Mouse (Mus musculus) kidney, postnatal 14 days (tissue): Measurements from ENCODE around the gene Adamts8.

ENCODE experiments used
- DNase-seq: peaks from one replicate; pipeline ENCODE4 v3.0.0; 2022; ENCODE audit warnings: mixed read lengths

Adamts8 gene

DNA sequence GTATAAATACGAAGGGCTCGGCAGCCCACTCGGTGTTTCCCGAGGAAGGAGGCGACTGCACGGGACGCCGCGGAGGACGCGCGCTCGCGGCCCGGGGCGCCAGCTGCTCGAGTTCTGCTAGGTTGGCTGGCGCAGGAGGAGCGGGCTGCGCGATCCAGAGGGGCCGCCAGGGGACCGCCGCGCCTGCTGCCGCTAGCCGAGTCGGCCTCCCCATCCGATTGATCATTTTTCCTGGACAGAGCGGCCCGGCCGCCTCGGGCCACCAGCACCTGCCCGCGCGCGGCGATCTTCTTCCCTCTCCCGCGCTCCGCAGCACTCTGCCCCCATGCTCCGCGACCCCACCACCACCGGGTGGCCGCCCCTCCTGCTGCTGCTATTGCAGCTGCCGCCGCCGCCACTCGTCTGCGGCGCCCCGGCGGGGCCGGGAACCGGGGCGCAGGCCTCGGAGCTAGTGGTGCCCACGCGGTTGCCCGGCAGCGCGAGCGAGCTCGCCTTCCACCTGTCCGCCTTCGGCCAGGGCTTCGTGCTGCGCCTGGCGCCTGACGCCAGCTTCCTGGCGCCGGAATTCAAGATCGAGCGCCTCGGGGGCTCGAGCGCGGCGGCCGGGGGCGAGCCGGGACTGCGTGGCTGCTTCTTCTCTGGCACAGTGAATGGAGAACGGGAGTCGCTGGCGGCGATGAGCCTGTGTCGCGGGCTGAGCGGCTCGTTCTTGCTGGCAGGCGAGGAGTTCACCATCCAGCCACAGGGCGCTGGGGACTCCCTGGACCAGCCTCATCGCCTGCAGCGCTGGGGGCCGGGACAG, at the start of gene Adamts8:
TSS of gene Adamts8 (plus strand) at position 51 of the 802 bp plus-strand sequence.
- DNase-seq, result peak; percentile 50

DNA sequence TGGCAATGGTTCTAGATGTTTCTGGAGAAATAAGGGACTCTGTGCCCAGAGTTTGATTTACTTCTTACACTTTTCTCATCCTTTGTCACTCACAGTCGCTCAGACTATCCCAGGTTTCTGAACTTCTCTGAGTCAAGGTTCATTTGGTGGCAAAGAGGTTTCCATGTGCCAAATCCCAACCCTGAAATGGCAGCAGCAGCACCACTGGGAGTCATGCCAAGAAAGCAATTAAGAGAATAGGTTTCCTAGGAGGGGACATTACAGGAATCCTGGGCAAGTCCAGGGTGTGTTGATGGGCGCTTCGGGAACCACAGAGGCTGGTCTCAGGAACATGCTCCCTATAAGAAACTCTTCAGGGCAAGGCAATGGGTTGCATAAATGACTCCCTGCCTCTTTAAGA, 46.7 kb upstream of the Adamts8 start:
- DNase-seq, result peak; percentile 19

DNA sequence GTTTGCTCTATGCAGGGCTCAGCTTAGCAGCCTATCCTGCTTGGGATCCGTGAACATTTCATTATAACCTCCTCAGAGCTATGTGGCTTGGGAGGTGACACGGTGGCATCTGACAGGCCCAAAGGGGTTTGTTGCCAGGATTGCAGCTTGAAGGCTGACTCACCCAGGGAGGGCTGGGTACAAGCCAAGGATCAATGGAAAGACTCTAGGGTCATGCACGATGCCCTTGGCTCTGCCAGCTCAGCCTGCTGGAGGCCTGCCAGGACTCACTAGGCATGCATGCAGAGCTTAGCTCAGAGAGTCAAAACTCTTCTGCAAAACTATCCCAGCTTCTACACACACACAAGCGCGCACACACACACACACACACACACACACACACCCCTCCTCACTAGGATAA, 45.6 kb upstream of the Adamts8 start:
- DNase-seq, result peak; percentile 93

DNA sequence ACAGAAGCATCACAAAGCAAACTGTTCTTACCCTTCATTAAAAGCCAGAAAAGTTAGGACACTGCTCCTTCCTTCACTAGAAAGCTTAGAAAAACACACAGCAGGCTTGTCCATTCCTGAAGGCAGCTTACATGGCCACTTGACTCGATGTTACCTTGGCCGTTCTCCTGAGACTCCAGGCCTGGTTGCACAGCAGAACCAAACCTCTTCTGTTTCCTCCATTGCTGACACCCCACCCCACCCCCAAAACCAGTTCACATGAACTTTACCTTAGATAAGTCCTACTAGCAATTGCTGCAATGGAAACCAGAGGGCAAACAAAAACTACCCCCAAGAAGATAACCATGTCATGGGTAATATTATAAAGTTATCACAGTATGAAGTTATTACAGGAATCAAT, 45.2 kb upstream of the Adamts8 start:
- DNase-seq, result no peak

DNA sequence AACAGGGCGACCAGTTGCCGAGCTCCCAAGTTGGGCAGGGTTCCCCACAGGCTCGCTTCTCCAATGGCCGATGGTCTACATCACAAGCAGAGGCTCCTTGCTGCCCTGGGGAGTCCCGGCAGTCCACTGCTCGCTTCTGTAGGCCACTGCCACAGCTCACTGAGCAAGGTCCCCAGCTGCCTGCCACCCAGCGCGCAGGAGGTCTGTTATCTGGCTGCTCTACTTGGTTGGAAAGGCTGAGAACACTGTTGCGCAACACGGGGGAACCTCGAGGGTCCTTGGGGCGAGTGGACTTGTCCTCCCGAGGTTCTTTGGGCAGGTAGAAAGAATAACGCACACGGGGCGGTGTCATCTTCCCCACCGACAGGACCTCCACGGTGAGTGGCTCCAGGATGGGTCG, 40.2 kb upstream of the Adamts8 start:
- no peak for DNase-seq

DNA sequence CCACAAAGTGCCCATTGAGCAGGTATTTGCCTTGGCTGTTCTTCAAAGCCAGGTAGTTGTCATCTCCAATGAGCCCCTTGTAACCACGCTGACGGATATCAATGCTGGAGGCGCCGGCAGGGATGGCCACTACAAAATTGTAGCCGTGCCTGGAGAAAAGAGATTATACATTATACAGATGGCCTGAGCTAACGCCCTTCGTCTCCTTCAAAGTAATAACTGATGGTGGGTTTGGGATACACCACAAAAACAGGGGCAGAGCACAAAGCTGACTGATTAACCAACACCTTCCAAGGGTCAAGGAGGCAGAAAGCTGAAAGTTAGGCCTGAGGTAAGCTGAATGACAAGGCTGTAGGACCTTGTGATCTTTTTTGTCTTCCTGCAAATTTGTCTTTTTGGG, 39.7 kb upstream of the Adamts8 start:
- no peak for DNase-seq

DNA sequence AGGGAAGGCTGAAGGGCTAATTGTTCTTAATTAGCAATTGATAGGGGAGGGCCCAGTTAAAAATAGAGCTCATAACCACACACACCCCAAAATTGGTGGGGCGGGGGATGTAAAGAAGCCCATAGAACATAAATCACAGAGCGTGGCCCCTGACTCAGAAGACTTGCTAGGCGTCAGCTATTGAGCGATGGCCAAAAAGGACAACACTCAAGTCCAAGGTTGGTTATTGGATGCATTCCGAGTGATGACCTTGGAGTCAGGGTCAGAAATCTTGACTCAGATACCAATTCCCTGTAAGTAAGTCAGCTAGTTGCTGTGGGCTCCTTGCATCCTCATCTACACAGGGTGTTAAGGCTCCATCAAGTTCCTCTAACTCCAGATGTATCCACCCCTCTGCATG, 39.1 kb upstream of the Adamts8 start:
- no peak for DNase-seq

DNA sequence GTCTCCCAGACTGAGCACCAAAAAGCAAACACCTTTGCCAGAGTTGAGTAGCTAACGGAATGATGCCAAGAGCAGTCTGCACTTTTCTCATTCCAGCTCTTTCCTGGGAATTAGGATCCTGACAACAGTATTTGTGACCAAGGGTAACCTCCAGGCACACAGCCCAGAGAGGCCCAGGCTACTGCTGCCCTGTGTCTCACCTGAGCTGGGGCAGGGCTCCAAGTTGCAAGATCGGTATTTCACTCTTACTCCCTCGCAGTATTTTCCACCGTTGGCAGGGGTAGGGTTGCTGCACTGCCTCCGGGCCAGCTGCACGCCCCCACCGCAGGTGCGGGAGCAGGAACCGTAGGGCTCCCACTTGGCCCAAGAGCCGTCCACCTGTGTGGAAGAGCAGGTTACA, 36.5 kb upstream of the Adamts8 start:
- no peak for DNase-seq

DNA sequence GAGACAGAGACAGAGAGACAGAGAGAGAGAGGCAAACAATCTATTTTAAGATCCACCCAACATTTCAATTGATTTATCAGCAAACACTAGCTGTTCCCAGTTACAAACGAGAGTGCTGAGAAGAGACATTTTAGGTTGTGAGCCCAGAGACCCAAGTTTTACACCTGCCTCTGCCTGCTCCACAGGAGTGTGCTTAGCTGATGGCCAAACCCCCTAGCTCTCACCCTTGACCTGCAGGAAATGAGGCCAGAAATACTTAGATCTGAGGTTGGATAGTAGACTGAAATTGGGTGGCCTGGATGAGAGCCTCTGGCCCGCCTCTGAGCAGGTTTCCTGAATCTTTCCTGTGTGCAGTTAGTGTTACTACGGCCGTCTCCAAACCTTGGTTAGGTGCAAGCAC, 35.9 kb upstream of the Adamts8 start:
- no peak for DNase-seq

DNA sequence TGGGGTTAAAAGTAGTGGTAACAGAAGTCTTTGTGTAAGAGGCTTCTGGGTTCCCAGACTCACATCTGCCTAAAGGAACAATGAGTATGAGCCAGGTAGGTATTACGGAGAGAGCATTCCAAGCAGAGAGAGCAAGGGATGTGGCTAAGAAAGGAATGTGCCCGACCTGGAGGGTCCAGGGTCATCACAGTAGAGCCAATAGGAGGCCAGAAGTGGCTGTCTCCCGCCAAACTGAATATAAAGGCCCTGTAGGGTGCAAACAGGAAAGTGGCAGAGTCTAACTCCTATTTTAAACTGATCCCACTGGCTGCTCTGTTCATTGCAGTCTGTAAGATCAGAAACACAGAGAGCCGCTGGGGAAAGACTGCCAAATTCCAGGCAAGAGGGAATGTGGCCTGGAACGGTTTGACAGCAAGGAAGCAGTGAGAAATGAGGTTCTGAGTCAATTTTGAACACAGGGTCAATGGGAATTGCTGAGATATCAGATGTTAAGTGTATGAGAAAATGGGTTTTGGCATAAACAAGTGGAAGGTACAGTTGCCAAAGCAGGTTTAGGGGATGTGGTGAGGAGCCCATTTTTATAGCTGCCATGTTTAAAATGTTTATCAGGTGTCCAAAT, 34.6 kb upstream of the Adamts8 start:
- peak; percentile 30 for DNase-seq

DNA sequence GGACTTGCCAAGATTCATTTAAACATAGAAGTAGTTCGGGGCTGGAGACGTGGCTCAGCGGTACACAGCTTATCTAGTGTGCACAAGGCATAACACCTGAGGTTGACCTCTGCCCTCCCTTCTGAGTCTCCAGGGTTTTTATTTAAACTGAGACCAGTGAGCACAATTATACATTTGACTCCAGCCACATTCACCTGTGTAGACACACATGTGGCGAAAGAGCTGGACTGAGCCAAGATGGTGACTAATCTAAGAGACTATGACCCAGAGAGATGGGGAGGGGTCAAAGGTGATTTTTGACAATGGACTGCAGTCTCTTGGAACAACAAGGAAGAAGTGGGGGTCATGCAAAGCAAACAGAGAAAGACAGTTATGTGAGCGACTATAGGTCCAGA, 34.1 kb upstream of the Adamts8 start:
- DNase-seq, result no peak

DNA sequence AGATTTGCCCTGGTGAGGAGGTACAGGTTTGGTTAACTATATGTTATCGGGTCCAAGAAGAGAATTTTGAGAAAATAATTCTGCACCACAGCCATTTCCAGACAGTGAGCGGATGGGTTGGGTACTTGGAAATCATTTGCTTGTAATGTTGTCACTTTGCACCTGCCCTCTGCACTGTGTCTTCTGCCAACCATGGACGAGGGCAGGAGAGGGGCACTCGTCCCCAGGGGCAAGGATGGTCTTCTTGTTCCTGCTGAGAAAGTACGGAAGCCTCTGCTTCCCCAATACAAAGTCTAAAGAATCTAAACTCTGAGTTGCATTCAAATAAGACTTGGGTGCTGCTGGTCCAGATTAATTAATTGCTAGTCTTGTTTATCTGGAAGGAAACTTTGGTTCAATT, 33.4 kb upstream of the Adamts8 start:
- peak; percentile 36 for DNase-seq

DNA sequence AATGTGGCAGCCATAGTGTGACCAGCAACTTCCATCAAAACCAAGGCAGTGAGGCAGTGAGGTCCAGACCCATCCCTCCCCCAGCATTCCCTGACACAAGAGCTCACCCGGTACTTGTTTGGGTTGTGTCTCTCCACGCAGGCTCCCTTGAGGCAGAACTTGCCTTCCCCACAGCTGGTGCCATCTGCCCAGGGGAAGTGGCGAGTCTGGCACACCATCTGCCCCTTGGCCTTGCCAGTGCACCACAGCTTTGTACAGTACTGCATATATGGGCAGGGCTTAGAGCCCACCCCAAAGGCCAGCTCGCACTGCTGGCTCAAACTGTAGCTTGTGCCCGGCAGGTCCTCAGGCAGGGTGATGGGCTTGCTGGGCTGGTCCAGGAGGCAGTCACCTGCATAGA, 31.9 kb upstream of the Adamts8 start:
- DNase-seq, result no peak

DNA sequence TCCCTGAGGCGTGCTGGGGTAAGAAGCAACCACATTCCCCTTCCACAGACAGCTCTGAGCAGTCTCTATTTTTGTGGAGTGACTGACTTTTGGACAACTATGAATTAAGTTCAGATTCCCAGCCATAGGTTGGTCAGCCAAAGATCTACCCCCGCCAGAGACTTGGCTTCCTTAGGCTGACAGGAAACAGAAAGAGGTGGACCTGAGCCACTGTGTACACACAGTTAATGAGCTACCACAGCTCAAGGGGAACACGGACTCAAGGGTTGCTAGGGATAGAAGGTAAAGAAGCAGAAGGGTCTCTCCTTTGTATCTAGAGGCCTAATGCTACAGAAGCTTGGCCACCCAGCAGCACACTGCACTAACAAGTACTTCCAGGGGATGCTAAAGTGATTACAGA, 30.2 kb upstream of the Adamts8 start:
- no peak for DNase-seq

DNA sequence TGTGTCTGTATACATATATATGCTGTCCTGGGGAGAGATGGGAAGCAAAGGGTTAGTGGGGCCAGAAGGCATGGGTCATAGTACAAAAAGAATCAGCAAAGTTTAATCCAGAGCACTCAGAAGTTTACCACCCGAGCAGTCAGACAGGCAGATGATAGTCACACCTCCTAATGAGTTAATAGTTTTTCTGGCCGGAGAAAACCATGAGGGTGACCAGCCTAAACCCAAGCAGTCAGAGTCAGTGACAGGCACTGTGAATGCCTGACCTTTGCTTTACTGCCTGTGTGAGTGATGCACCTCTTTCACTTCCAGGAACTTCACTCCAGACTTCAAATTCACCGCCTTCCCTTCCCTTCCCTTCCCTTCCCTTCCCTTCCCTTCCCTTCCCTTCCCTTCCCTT, 28.9 kb upstream of the Adamts8 start:
- DNase-seq, result peak; percentile 67

DNA sequence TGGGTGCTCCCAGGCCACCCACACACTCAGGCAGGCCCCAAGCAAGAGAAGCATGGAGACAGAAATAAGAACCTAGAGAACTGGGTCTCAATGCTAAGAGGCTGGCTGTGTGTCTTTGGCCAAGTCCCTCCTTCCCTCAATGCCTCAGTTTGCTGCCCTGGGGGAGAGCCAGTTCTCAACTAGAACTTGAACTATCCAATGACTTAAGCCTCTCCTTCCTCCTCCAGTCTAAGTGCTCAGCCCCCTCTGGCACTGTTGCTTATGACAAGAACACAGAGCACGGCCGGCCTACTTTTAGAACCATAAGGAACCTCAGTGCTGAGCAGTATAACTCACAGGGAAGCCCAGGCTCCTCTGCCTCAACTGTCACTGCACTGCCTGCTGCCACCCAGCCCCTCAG, 28.1 kb upstream of the Adamts8 start:
- DNase-seq, result no peak

DNA sequence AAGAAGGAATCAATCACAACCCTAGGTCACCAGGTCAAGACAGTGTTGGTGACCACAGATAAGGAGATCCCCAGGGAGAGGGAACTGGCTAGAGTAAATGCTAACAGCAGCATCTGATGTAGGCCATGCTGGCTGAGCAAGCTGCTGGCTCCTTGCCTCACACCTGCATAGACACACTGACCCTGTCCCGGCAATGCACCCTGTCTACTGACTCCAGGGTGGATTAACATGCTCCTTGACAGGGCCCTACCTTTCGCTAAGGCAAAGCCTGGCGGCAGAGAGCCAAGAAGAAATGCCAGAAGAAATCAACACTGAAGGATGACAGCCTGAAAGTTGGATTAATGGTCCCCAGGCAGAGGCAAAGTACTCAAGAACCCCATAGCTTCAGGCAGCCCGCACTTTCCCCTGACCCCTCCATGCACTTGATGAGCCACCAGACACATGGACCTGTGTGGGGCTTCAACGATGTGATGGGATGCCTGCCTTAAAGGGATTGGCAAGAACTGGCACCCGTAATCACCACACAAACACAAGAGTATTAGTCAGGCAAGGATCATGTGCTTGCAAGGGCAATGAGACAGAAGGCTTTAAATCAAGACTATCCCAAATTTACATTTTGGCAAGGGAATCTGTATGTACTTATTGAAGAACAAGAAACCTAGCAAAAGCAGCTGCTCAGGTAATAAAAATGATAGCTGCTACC, 25.9 kb upstream of the Adamts8 start:
- peak; percentile 53 for DNase-seq

DNA sequence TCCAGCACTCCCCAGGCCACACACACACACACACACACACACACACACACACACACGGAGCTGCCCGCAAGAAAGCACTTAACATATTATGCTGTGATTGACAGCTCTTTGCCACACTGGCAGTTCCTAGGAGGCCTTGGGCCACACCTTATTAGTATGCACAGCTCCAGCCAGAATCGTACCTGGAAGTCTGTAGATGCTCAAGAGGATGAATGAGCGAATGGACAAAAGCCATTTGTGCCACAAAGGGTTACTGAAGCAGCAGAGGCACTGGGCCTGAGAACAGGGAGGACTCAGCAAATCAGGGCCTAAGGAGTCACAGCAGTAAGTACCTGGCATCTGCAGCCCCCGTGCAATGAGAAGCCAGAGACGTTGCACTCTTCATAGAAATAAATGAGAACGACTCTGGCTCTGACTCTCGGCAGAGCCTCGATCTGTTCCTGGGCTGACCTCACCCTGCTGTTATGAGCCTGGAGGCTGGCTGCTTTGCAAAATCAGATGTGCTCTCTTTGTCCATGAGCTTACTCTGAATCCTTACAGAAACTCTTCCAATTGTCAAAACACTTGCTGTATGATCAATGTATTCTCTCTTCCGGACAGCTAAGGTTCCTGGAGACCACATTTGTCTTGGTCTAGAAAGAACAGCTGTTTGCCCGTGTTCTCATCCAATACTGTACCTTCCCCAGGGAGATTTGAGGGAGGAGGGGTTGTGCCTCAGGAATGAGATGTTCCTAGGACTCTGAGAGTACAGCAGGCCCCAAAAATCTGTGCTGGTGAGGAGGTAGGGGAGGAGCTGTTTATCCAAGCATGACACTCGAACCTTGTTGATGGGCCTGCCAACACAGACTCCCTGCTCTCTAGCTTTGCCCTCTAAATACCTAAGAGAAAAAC, 23.7 kb upstream of the Adamts8 start:
- DNase-seq, result peak; percentile 27

DNA sequence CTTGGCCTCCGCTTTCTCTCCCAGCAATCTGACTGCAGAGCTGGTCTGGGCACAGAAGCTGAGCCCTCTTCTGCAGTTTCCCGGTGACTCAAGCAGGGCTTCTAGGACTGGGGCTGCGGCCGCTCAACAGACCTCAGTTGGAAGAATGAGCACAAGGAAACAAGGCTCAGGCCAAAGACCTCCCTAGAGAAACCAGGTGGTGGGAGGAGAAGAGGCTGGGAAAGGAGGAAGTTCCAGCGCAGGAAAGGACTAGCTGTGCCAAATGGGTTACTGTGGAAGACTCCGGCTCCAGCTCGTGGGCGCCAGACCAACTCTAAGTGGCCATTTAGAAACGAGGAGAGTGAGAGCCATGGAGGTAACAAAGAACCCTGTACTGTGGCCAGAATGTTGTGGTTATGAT, 22.7 kb upstream of the Adamts8 start:
- no peak for DNase-seq

DNA sequence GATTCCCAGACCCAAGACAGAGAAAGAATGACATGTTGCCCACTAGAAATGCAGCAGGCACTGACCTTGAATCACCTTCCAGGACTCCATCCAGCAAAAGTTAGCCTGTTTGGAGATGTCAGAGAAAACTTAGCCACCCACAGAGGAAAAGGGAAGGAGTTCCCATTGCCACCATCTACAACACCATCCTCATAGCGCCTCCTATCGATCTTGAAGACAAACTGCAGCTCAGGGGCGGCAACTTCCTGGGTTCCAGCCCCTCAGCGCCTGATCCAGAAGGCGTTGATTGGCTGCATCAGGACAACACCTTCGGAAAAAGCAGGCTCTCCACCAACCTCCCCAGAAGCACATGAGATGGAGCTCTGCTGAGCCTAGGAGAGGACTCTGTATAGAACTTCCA, 21.6 kb upstream of the Adamts8 start:
- peak; percentile 63 for DNase-seq

DNA sequence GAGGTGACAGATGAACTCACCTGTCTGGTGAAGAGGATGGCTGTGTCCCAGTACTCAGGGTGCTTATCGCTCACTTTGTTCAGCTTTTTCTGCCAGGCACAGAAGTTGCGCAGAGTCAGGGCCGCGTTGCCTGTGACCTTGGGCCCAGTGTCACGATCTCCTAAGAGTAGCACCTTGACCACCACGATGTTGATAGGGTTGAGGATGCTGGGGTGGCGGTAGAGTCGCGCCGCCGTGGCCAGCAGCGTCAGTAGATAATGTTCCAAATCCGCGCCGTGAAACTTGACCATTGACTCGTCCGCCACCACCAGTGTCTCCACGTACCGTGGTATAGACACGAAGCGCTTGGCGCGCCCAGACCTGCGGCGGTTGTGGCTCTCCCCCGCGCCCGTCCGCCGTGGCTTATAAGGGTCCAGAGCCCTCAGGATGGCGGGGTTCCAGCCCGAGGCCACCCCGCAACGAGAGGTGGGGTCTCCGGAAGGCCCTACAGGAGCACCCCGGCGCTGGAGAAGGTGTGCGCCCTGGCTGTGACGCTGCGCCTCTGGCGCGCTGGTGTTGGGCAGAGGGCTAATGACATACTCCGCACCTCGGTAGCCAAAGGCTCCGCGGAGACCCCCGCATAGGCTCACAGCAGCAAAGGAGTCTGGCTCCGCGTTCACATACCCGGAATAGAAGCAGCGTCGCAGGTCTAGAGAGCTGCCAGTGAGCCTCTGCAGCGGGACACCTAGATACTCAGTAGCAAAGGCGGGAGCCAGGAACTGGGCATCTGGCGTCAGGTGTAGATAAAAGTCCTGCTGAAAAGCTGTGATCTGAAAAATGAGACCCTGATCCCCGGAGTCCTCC, 20.9 kb upstream of the Adamts8 start:
- DNase-seq, result no peak
